In genomic region chr4:44635618-44636017, GRCm38 (mm10) we compare ENCODE assay signal across 13 mouse cellular contexts.
DNase-seq lines count a peak whose midpoint lies in the region; ATAC-seq and TF ChIP-seq lines count a peak whose summit lies in the region.
"Had no signal": no experiment of that assay in that cellular context is flagged by ENCODE, and none has a peak within 500 bp of the region (broad histone marks: within the 10 kb centered on the region; RNA-seq: fewer than 3 reads in every experiment).

No protein-coding gene starts in this region.

- H3K27me3 ChIP-seq in kidney, adult 2 months (replicated peaks; ENCODE audit: control insufficient read depth, insufficient read depth, low read length) = no peaks in the 10 kb centered on the region
- peaks cover 15% of the 10 kb centered on the region; the same call in 1 of the 2 replicates for H3K27me3 ChIP-seq in kidney, embryonic 15.5 days
- no peaks in the 10 kb centered on the region for H3K27me3 ChIP-seq in midbrain, postnatal 0 days (ENCODE audit: insufficient read depth, low read length)
- H3K27me3 ChIP-seq in midbrain, embryonic 15.5 days (replicated peaks) = 0 out of 2 replicates have a peak, but pooled peaks cover 2% of the 10 kb centered on the region
- H3K27me3 ChIP-seq in stomach, postnatal 0 days (ENCODE audit: control insufficient read depth, insufficient read depth, low read length) = no peaks in the 10 kb centered on the region
- H3K27me3 ChIP-seq: liver, embryonic 13.5 days had no signal

- no peaks in the 10 kb centered on the region for H3K9me3 ChIP-seq in kidney, embryonic 15.5 days (replicated peaks)
- no peaks in the 10 kb centered on the region for H3K9me3 ChIP-seq in midbrain, postnatal 0 days (ENCODE audit: low read length)
- H3K9me3 ChIP-seq in midbrain, embryonic 15.5 days = no peaks in the 10 kb centered on the region
- no peaks in the 10 kb centered on the region for H3K9me3 ChIP-seq in stomach, postnatal 0 days (ENCODE audit: control insufficient read depth, low read length)
- H3K9me3 ChIP-seq: liver, embryonic 13.5 days; midbrain, embryonic 10.5 days had no signal

- no peaks in the 10 kb centered on the region for H3K4me1 ChIP-seq in kidney, adult 2 months (ENCODE audit: control insufficient read depth, insufficient read depth, low read length)
- H3K4me1 ChIP-seq in kidney, embryonic 15.5 days = peaks cover 13% of the 10 kb centered on the region
- 0 out of 2 replicates have a peak, but pooled peaks cover 2% of the 10 kb centered on the region for H3K4me1 ChIP-seq in midbrain, postnatal 0 days (ENCODE audit: insufficient read depth, low read length)
- peaks cover 10% of the 10 kb centered on the region; the same call in 1 of the 2 replicates for H3K4me1 ChIP-seq in midbrain, embryonic 15.5 days
- no peaks in the 10 kb centered on the region for H3K4me1 ChIP-seq in stomach, postnatal 0 days (replicated peaks; ENCODE audit: control insufficient read depth, insufficient read depth)
- H3K4me1 ChIP-seq: liver, embryonic 13.5 days had no signal

- peak; percentile 2 for DNase-seq in adrenal gland, adult 2 months
- no peak for DNase-seq in adrenal gland, postnatal 25 days
- DNase-seq in kidney, adult 2 months = no peak
- DNase-seq in midbrain, postnatal 0 days (ENCODE audit: low spot score) = no peak
- no peak for DNase-seq in stomach, postnatal 0 days (ENCODE audit: low spot score)
- no peak for DNase-seq in neural tube, embryonic 10.5 days (ENCODE audit: extremely low spot score, low spot score)
- DNase-seq: kidney, postnatal 36 days; liver, embryonic 13.5 days; spleen, adult 18-20 months; thymus, adult 18-20 months had no signal

- no peak for TF ChIP-seq EP300 in stomach, postnatal 0 days (optimal IDR thresholded peaks at IDR 0.05)

- no peak overlapping the region for H3K4me3 ChIP-seq in kidney, adult 2 months (ENCODE audit: insufficient read depth, low read depth, low read length)
- H3K4me3 ChIP-seq in kidney, embryonic 15.5 days (replicated peaks) = no peak overlapping the region
- no peak overlapping the region for H3K4me3 ChIP-seq in midbrain, postnatal 0 days (ENCODE audit: low read depth, low read length)
- no peak overlapping the region for H3K4me3 ChIP-seq in midbrain, embryonic 15.5 days
- no peak overlapping the region for H3K4me3 ChIP-seq in stomach, postnatal 0 days (ENCODE audit: low read depth, low read length)
- H3K4me3 ChIP-seq: liver, embryonic 13.5 days; midbrain, embryonic 10.5 days had no signal

- H3K9ac ChIP-seq in kidney, embryonic 15.5 days = no peak overlapping the region
- no peak overlapping the region for H3K9ac ChIP-seq in midbrain, postnatal 0 days (replicated peaks; ENCODE audit: low read length, poor library complexity, severe bottlenecking)
- H3K9ac ChIP-seq in midbrain, embryonic 15.5 days = no peak overlapping the region
- no peak overlapping the region for H3K9ac ChIP-seq in stomach, postnatal 0 days (ENCODE audit: low read length)
- H3K9ac ChIP-seq: liver, embryonic 13.5 days had no signal

- no peak overlapping the region for H3K4me2 ChIP-seq in kidney, embryonic 15.5 days
- H3K4me2 ChIP-seq in midbrain, postnatal 0 days (ENCODE audit: low read depth, low read length, poor library complexity, severe bottlenecking) = no peak overlapping the region
- H3K4me2 ChIP-seq in midbrain, embryonic 15.5 days = no peak overlapping the region
- no peak overlapping the region for H3K4me2 ChIP-seq in stomach, postnatal 0 days (replicated peaks; ENCODE audit: low read depth)
- H3K4me2 ChIP-seq: liver, embryonic 13.5 days had no signal

- no peak overlapping the region for H3K27ac ChIP-seq in kidney, adult 2 months (ENCODE audit: insufficient read depth, low read depth, low read length)
- H3K27ac ChIP-seq in kidney, embryonic 15.5 days = no peak overlapping the region
- no peak overlapping the region for H3K27ac ChIP-seq in midbrain, postnatal 0 days (ENCODE audit: low read depth, low read length)
- H3K27ac ChIP-seq in midbrain, embryonic 15.5 days = no peak overlapping the region
- H3K27ac ChIP-seq in stomach, postnatal 0 days (replicated peaks) = no peak overlapping the region
- H3K27ac ChIP-seq: liver, embryonic 13.5 days; midbrain, embryonic 10.5 days had no signal

- ATAC-seq in kidney, embryonic 15.5 days (replicated peaks; ENCODE audit: low FRiP score) = no peak
- ATAC-seq in midbrain, postnatal 0 days (ENCODE audit: low FRiP score) = no peak
- no peak for ATAC-seq in midbrain, embryonic 15.5 days (replicated peaks)
- no peak for ATAC-seq in stomach, postnatal 0 days (ENCODE audit: low FRiP score, low TSS enrichment)

- TF ChIP-seq CTCF in kidney, adult 2 months (conservative IDR thresholded peaks at IDR 0.05; ENCODE audit: insufficient read depth, insufficient read length, low read depth, low read length) = 0 out of 2 replicates have a peak, but pooled peaks have one; percentile 19
- TF ChIP-seq CTCF in midbrain, postnatal 0 days (IDR thresholded peaks at IDR 0.05) = peak; percentile 42
- peak; percentile 51 for TF ChIP-seq CTCF in stomach, postnatal 0 days (IDR thresholded peaks at IDR 0.05; ENCODE audit: low read depth)

- TF ChIP-seq POLR2A in kidney, adult 2 months (IDR thresholded peaks at IDR 0.05; ENCODE audit: low read depth, low read length) = no peak

- no peaks in the 10 kb centered on the region for H3K36me3 ChIP-seq in kidney, adult 2 months (ENCODE audit: control insufficient read depth, insufficient read depth, low read length)
- no peaks in the 10 kb centered on the region for H3K36me3 ChIP-seq in kidney, embryonic 15.5 days
- no peaks in the 10 kb centered on the region for H3K36me3 ChIP-seq in midbrain, postnatal 0 days (ENCODE audit: insufficient read depth, low read length)
- H3K36me3 ChIP-seq in midbrain, embryonic 15.5 days (replicated peaks) = no peaks in the 10 kb centered on the region
- H3K36me3 ChIP-seq in stomach, postnatal 0 days (ENCODE audit: control insufficient read depth, insufficient read depth, low read length) = no peaks in the 10 kb centered on the region
- H3K36me3 ChIP-seq: liver, embryonic 13.5 days had no signal

- WGBS in kidney, adult 2 months = 78% methylated on average over 3 of the region's 3 CpGs
- 85% methylated on average over 3 of the region's 3 CpGs for WGBS in kidney, embryonic 15.5 days
- 85% methylated on average over 3 of the region's 3 CpGs for WGBS in midbrain, postnatal 0 days
- WGBS in midbrain, embryonic 15.5 days = 92% methylated on average over 3 of the region's 3 CpGs
- 73% methylated on average over 3 of the region's 3 CpGs for WGBS in stomach, postnatal 0 days
